Mouse (Mus musculus): ENCODE results near the gene P3h4. TPM values are rescaled to one million over a fixed set of nuclear protein-coding genes. Genes with fewer than 3 reads are reported as not detected.
"Not testable (repeated sequence)": the region's sequence is repeated elsewhere in the genome, so short reads cannot be mapped to it uniquely, and the experiment has no call there.

P3h4 gene
- polyA plus RNA-seq, 1 experiment: 115 TPM

- H3ac ChIP-seq (ENCODE audit: control insufficient read depth, insufficient read length): no peak overlapping the region
- TF ChIP-seq POLR2AphosphoS2 (IDR thresholded peaks at IDR 0.05; ENCODE audit: insufficient read length, low read depth) (peak; percentile 23), CEBPB (IDR thresholded peaks at IDR 0.05; ENCODE audit: insufficient read depth, poor library complexity, severe bottlenecking) (no peak)
- no peak overlapping the region for H3K4me3 ChIP-seq
- H3K36me3 ChIP-seq (ENCODE audit: control insufficient read depth, insufficient read depth): peaks cover 22% of the 10 kb centered on the region
- no peaks in the 10 kb centered on the region for H3K79me2 ChIP-seq (ENCODE audit: control insufficient read depth, insufficient read depth)
- H3K4me2 ChIP-seq (ENCODE audit: low read depth): no peak overlapping the region
- H3K27me3 ChIP-seq (ENCODE audit: control insufficient read depth, insufficient read depth, insufficient read length): no peaks in the 10 kb centered on the region
Measured at GRCm38 (mm10) chr11:100369145-100369544, 45.5 kb downstream of the P3h4 start.

- Histone ChIP-seq H3K4me2 (ENCODE audit: low read depth) (no peak overlapping the region), H3K79me2 (ENCODE audit: control insufficient read depth, insufficient read depth) (no peaks in the 10 kb centered on the region)
- TF ChIP-seq POLR2AphosphoS2 (IDR thresholded peaks at IDR 0.05; ENCODE audit: insufficient read length, low read depth) (no peak), REST (IDR thresholded peaks at IDR 0.05; ENCODE audit: insufficient read depth, insufficient read length) (no peak), E2F4 (IDR thresholded peaks at IDR 0.05; ENCODE audit: insufficient read depth) (no peak), POLR2A (IDR thresholded peaks at IDR 0.05; ENCODE audit: insufficient read length, low read depth) (no peak), MYOD1 (IDR thresholded peaks at IDR 0.05; ENCODE audit: control insufficient read depth in 1 of 3, insufficient read length in 2 of 3, low read depth in 2 of 3) (no peak)
Measured at GRCm38 (mm10) chr11:100362979-100363562, 51.6 kb downstream of the P3h4 start.

DNA sequence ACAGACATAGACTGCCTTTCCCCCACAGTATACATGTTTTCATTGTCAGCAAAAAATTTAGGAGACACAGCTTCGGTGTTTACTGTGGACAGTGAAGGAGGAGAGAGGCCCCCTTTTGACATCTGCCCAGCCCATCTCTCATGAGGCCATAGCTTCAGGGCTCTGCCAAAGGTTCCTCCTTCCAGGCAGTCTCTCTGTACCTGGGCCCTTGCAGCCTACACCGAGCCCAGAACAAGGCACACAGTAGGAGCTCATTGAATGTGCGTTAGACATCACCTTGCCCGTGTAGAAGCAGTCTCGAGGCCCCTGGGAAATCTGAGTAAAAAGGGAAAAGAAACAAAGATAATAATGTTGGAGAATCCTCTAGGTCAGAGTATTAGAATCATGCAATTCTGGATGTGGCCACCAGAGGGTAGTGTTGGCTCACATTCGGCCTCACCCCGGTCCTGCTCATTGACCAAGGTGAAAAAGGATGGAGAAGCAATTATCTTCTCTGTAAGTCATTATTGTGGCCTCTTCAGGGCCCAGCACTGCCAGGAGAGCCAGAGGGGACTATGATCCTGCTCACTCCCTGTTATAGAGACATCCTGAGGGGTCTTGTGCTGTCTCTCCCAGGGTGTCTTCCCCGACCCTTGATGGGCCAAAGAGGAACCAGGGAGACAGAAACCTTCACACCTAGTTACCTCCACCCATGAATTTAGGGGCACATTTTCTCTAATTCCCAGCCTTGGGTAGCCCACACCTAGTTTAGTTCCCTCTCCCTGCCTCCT lies 52.2 kb downstream of the P3h4 start:
- no peaks in the 10 kb centered on the region for H3K79me2 ChIP-seq (ENCODE audit: control insufficient read depth, insufficient read depth)
- H3K27me3 ChIP-seq (ENCODE audit: control insufficient read depth, insufficient read depth, insufficient read length): no peaks in the 10 kb centered on the region
- no peak overlapping the region for H3K4me2 ChIP-seq (ENCODE audit: low read depth)
- H3K36me3 ChIP-seq (ENCODE audit: control insufficient read depth, insufficient read depth): no peaks in the 10 kb centered on the region
- TF ChIP-seq POLR2AphosphoS2 (IDR thresholded peaks at IDR 0.05; ENCODE audit: insufficient read length, low read depth) (no peak), MYOD1 (IDR thresholded peaks at IDR 0.05; ENCODE audit: control insufficient read depth in 1 of 3, insufficient read length in 2 of 3, low read depth in 2 of 3) (no peak), REST (IDR thresholded peaks at IDR 0.05; ENCODE audit: insufficient read depth, insufficient read length) (no peak), POLR2A (IDR thresholded peaks at IDR 0.05; ENCODE audit: insufficient read length, low read depth) (no peak), CEBPB (IDR thresholded peaks at IDR 0.05; ENCODE audit: insufficient read depth, poor library complexity, severe bottlenecking) (no peak), TCF3 (IDR thresholded peaks at IDR 0.05; ENCODE audit: insufficient read length, low read depth) (no peak), MYOG (IDR thresholded peaks at IDR 0.05; ENCODE audit: control insufficient read depth in 1 of 3, insufficient read depth in 1 of 3, insufficient read length in 2 of 3, low read depth in 2 of 3) (no peak), USF1 (IDR thresholded peaks at IDR 0.05; ENCODE audit: low read depth) (no peak), SRF (IDR thresholded peaks at IDR 0.05; ENCODE audit: control insufficient read depth, insufficient read length, low read depth) (no peak), MAX (IDR thresholded peaks at IDR 0.05; ENCODE audit: low read depth) (no peak)
- no peak overlapping the region for H3ac ChIP-seq (ENCODE audit: control insufficient read depth, insufficient read length)
- H3K4me3 ChIP-seq: no peak overlapping the region

More at GRCm38 (mm10) chr11:100362979-100363562, 51.6 kb downstream of the P3h4 start:
- Histone ChIP-seq H3K36me3 (ENCODE audit: control insufficient read depth, insufficient read depth) (no peaks in the 10 kb centered on the region), H3ac (ENCODE audit: control insufficient read depth, insufficient read length) (no peak overlapping the region), H3K27me3 (ENCODE audit: control insufficient read depth, insufficient read depth, insufficient read length) (no peaks in the 10 kb centered on the region), H3K4me3 (no peak overlapping the region)

DNA sequence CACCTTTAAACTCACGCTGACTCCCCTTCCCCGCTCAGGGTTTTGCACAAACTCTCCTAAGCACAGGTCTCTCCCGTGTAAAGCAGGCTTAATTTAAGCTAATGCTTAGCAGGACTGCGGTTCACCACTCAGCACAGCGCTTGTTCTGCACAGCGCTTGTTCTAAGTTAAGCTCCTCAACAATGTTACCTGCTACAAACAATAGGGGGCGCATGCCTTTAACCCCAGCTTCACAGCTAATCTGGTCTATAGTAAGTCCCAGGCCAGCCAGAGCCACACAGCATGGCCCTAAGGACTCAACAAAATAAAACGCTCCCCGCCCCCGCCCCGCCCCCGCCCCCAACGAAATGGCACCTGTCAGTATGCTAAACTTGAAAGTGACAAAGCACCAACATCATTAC lies 53.6 kb downstream of the P3h4 start:
- not testable (repeated sequence) for H3K4me3 ChIP-seq; H3K27me3 ChIP-seq (ENCODE audit: control insufficient read depth, insufficient read depth, insufficient read length); H3ac ChIP-seq (ENCODE audit: control insufficient read depth, insufficient read length); H3K79me2 ChIP-seq (ENCODE audit: control insufficient read depth, insufficient read depth); H3K36me3 ChIP-seq (ENCODE audit: control insufficient read depth, insufficient read depth); H3K4me2 ChIP-seq (ENCODE audit: low read depth)

DNA sequence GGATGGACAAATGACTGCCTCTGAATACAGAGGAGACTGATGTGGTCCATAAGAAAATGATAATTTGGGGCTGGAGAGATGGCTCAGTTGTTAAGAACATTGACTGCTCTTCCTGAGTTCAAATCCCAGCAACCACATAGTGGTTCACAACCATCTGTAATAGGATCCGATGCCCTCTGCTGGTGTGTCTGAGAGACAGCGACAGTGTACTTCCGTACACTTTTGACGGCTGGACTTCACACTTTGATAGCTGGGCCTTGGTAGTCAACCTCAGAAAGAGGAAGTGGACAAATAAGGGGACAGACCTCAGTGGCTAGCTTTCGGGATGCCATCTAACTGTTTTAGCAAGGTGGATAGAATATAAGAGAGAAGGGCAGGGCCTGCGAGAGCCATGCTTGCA lies 54.5 kb downstream of the P3h4 start:
- H3K79me2 ChIP-seq (ENCODE audit: control insufficient read depth, insufficient read depth): no peaks in the 10 kb centered on the region
- H3K4me3 ChIP-seq: no peak overlapping the region
- no peak overlapping the region for H3ac ChIP-seq (ENCODE audit: control insufficient read depth, insufficient read length)
- no peak overlapping the region for H3K4me2 ChIP-seq (ENCODE audit: low read depth)
- no peaks in the 10 kb centered on the region for H3K36me3 ChIP-seq (ENCODE audit: control insufficient read depth, insufficient read depth)
- H3K27me3 ChIP-seq (ENCODE audit: control insufficient read depth, insufficient read depth, insufficient read length): no peaks in the 10 kb centered on the region
- TF ChIP-seq TCF3 (IDR thresholded peaks at IDR 0.05; ENCODE audit: insufficient read length, low read depth): no peak
- TF ChIP-seq SRF (IDR thresholded peaks at IDR 0.05; ENCODE audit: control insufficient read depth, insufficient read length, low read depth): no peak
- no peak for TF ChIP-seq REST (IDR thresholded peaks at IDR 0.05; ENCODE audit: insufficient read depth, insufficient read length)
- TF ChIP-seq POLR2A (IDR thresholded peaks at IDR 0.05; ENCODE audit: insufficient read length, low read depth): no peak
- TF ChIP-seq TCF12 (IDR thresholded peaks at IDR 0.05; ENCODE audit: insufficient read depth, poor library complexity, severe bottlenecking): no peak
- TF ChIP-seq USF1 (IDR thresholded peaks at IDR 0.05; ENCODE audit: low read depth): no peak
- no peak for TF ChIP-seq E2F4 (IDR thresholded peaks at IDR 0.05; ENCODE audit: insufficient read depth)

Other genes starting within 250 kb of the P3h4 start
- not detected for gene Krt9, start 221.6 kb downstream of the P3h4 start, polyA plus RNA-seq (2012; fragmentation: generic; extraction: Trizol)
- gene Krt14, start 207.3 kb downstream of the P3h4 start, polyA plus RNA-seq (2012; fragmentation: generic; extraction: Trizol): 9.9 TPM
- 0.10 TPM for gene Krt16, start 165.9 kb downstream of the P3h4 start, polyA plus RNA-seq (2012; fragmentation: generic; extraction: Trizol)
- not detected for gene Krt17, start 153.8 kb downstream of the P3h4 start, polyA plus RNA-seq (2012; fragmentation: generic; extraction: Trizol)
- gene Krt42, start 145.0 kb downstream of the P3h4 start, polyA plus RNA-seq (2012; fragmentation: generic; extraction: Trizol): not detected
- gene Eif1, start 95.0 kb downstream of the P3h4 start, polyA plus RNA-seq (2012; fragmentation: generic; extraction: Trizol): 1,731 TPM
- not detected for gene Gast, start 80.4 kb downstream of the P3h4 start, polyA plus RNA-seq (2012; fragmentation: generic; extraction: Trizol)
- 1.0 TPM for gene Hap1, start 58.7 kb downstream of the P3h4 start, polyA plus RNA-seq (2012; fragmentation: generic; extraction: Trizol)
- gene Jup, start 17.1 kb downstream of the P3h4 start, polyA plus RNA-seq (2012; fragmentation: generic; extraction: Trizol): 161 TPM
- gene Fkbp10, start 861 bp upstream of the P3h4 start, polyA plus RNA-seq (2012; fragmentation: generic; extraction: Trizol): 162 TPM
- gene Nt5c3b, start 27.0 kb upstream of the P3h4 start, polyA plus RNA-seq (2012; fragmentation: generic; extraction: Trizol): 47.6 TPM
- gene Klhl10, start 27.1 kb upstream of the P3h4 start, polyA plus RNA-seq (2012; fragmentation: generic; extraction: Trizol): 0.20 TPM
- gene Klhl11, start 57.9 kb upstream of the P3h4 start, polyA plus RNA-seq (2012; fragmentation: generic; extraction: Trizol): 3.6 TPM
- gene Acly, start 113.2 kb upstream of the P3h4 start, polyA plus RNA-seq (2012; fragmentation: generic; extraction: Trizol): 95.5 TPM
- gene Ttc25, start 130.8 kb upstream of the P3h4 start, polyA plus RNA-seq (2012; fragmentation: generic; extraction: Trizol): 0.71 TPM
- 18.5 TPM for gene Cnp, start 160.1 kb upstream of the P3h4 start, polyA plus RNA-seq (2012; fragmentation: generic; extraction: Trizol)
- 130 TPM for gene Nkiras2, start 204.4 kb upstream of the P3h4 start, polyA plus RNA-seq (2012; fragmentation: generic; extraction: Trizol)
- 113 TPM for gene Dnajc7, start 205.3 kb upstream of the P3h4 start, polyA plus RNA-seq (2012; fragmentation: generic; extraction: Trizol)